Comparison of ENCODE assay signal across 28 mouse cellular contexts in the genomic region with DNA sequence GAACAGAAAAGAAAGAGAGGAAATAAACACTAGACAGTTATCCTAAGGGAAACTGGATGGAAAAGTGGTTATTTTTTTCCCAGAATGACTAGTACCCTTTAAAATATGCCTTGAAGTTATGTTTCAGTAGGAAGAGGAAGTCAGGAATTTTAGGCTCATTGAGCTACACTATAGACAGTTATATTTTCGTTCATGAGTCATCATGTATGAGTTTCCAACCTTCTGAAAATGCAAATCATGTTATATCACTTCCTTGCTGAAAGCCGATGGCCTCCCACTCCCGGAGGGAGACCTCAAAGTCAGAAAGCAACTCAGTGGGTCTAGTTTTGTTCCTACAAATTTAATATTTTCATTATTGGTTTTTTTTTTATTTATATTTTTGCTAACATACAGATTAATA. TPM values are rescaled to one million over a fixed set of nuclear protein-coding genes. Genes with fewer than 3 reads are reported as not detected.
A peak's percentile ranks its signal among the peaks of the same experiment; 100 is the strongest.
DNase-seq lines count a peak whose midpoint lies in the region; ATAC-seq and TF ChIP-seq lines count a peak whose summit lies in the region.
"Had no signal": no experiment of that assay in that cellular context is flagged by ENCODE, and none has a peak within 500 bp of the region (broad histone marks: within the 10 kb centered on the region; RNA-seq: fewer than 3 reads in every experiment).

No protein-coding gene starts in this region.

- TF ChIP-seq POLR2A in cerebellum, adult 2 months (IDR thresholded peaks at IDR 0.05; ENCODE audit: borderline replicate concordance, insufficient read depth, low read length), result no peak

- DNase-seq in lung, postnatal 0 days (ENCODE audit: low spot score), result peak; percentile 4
- no peak for DNase-seq in lung, postnatal 14 days
- DNase-seq in brain, adult 2 months (ENCODE audit: low read depth, low spot score), result peak; percentile 43
- no peak for DNase-seq in midbrain, embryonic 10.5 days (ENCODE audit: low spot score)
- DNase-seq in cerebellum, adult 2 months, result no peak
- DNase-seq in thymus, postnatal 25 days, result no peak
- DNase-seq: adrenal gland, postnatal 10 days; adrenal gland, postnatal 36 days; cerebellum, adult 11 months; cerebellum, adult 8-10 months; cerebellum, postnatal 10 days; cerebellum, postnatal 36 days; embryo, embryonic 11 days; gastrocnemius, postnatal 25 days; heart, adult 2 months had no signal

- no peak for TF ChIP-seq EP300 in lung, postnatal 0 days (IDR thresholded peaks at IDR 0.05)

- H3K4me3 ChIP-seq in lung, postnatal 0 days (ENCODE audit: low read depth, low read length), result no peak overlapping the region
- H3K4me3 ChIP-seq in midbrain, embryonic 10.5 days, result no peak overlapping the region
- H3K4me3 ChIP-seq in cerebellum, adult 2 months (replicated peaks; ENCODE audit: insufficient read depth, low read depth, low read length), result no peak overlapping the region
- H3K4me3 ChIP-seq: embryonic facial prominence, embryonic 10.5 days; embryonic facial prominence, embryonic 13.5 days; erythroblast, embryonic 14.5 days; forebrain, embryonic 10.5 days; forebrain, embryonic 13.5 days; heart, adult 2 months; heart, embryonic 10.5 days; heart, embryonic 13.5 days; hindbrain, embryonic 12.5 days; hindbrain, embryonic 15.5 days had no signal

- H3K9me3 ChIP-seq in lung, postnatal 0 days (ENCODE audit: low read length), result no peaks in the 10 kb centered on the region
- H3K9me3 ChIP-seq in midbrain, embryonic 10.5 days (replicated peaks), result no peaks in the 10 kb centered on the region
- H3K9me3 ChIP-seq: embryonic facial prominence, embryonic 10.5 days; embryonic facial prominence, embryonic 13.5 days; forebrain, embryonic 10.5 days; forebrain, embryonic 13.5 days; G1E; heart, embryonic 10.5 days; heart, embryonic 13.5 days; hindbrain, embryonic 12.5 days; hindbrain, embryonic 15.5 days had no signal

- no peak overlapping the region for H3K4me2 ChIP-seq in lung, postnatal 0 days (replicated peaks; ENCODE audit: low read depth, low read length)
- H3K4me2 ChIP-seq: embryonic facial prominence, embryonic 13.5 days; forebrain, embryonic 13.5 days; heart, embryonic 13.5 days; hindbrain, embryonic 12.5 days; hindbrain, embryonic 15.5 days had no signal

- no peak overlapping the region for H3K27ac ChIP-seq in lung, postnatal 0 days (ENCODE audit: low read length)
- no peak overlapping the region for H3K27ac ChIP-seq in midbrain, embryonic 10.5 days (replicated peaks)
- no peak overlapping the region for H3K27ac ChIP-seq in cerebellum, adult 2 months (ENCODE audit: insufficient read depth, low read length)
- H3K27ac ChIP-seq: embryonic facial prominence, embryonic 10.5 days; embryonic facial prominence, embryonic 13.5 days; forebrain, embryonic 10.5 days; forebrain, embryonic 13.5 days; heart, adult 2 months; heart, embryonic 10.5 days; heart, embryonic 13.5 days; hindbrain, embryonic 12.5 days; hindbrain, embryonic 15.5 days had no signal

- no peaks in the 10 kb centered on the region for H3K36me3 ChIP-seq in lung, postnatal 0 days (ENCODE audit: insufficient read depth, low read length)
- no peaks in the 10 kb centered on the region for H3K36me3 ChIP-seq in midbrain, embryonic 10.5 days
- H3K36me3 ChIP-seq: embryonic facial prominence, embryonic 10.5 days; embryonic facial prominence, embryonic 13.5 days; forebrain, embryonic 10.5 days; G1E; heart, embryonic 10.5 days; heart, embryonic 13.5 days; hindbrain, embryonic 12.5 days; hindbrain, embryonic 15.5 days had no signal

- no peaks in the 10 kb centered on the region for H3K4me1 ChIP-seq in lung, postnatal 0 days (ENCODE audit: insufficient read depth, low read depth, low read length)
- H3K4me1 ChIP-seq in midbrain, embryonic 10.5 days, result no peaks in the 10 kb centered on the region
- no peaks in the 10 kb centered on the region for H3K4me1 ChIP-seq in cerebellum, adult 2 months (ENCODE audit: control insufficient read depth, insufficient read depth, low read length)
- H3K4me1 ChIP-seq: embryonic facial prominence, embryonic 10.5 days; embryonic facial prominence, embryonic 13.5 days; forebrain, embryonic 10.5 days; forebrain, embryonic 13.5 days; heart, embryonic 10.5 days; heart, embryonic 13.5 days; hindbrain, embryonic 12.5 days; hindbrain, embryonic 15.5 days had no signal

- H3K27me3 ChIP-seq in lung, postnatal 0 days (replicated peaks; ENCODE audit: insufficient read depth, low read length), result no peaks in the 10 kb centered on the region
- no peaks in the 10 kb centered on the region for H3K27me3 ChIP-seq in midbrain, embryonic 10.5 days (ENCODE audit: low read depth, poor library complexity, severe bottlenecking)
- H3K27me3 ChIP-seq in cerebellum, adult 2 months (ENCODE audit: control insufficient read depth, insufficient read depth, low read length), result no peaks in the 10 kb centered on the region
- H3K27me3 ChIP-seq: embryonic facial prominence, embryonic 13.5 days; forebrain, embryonic 13.5 days; heart, embryonic 13.5 days; hindbrain, embryonic 12.5 days; hindbrain, embryonic 15.5 days had no signal

- WGBS in lung, postnatal 0 days, result 66% methylated on average over 3 of the region's 3 CpGs
- WGBS in midbrain, embryonic 10.5 days, result 80% methylated on average over 3 of the region's 3 CpGs
- 74% methylated on average over 3 of the region's 3 CpGs for WGBS in cerebellum, adult 2 months

- ATAC-seq in lung, postnatal 0 days, result no peak
- ATAC-seq in megakaryocyte, adult 5-6 weeks (ENCODE audit: poor library complexity, severe bottlenecking), result peak; percentile 89
- ATAC-seq: forebrain, embryonic 13.5 days; forebrain, embryonic 16.5 days; Patski had no signal

- H3K9ac ChIP-seq in lung, postnatal 0 days (replicated peaks; ENCODE audit: low read depth), result no peak overlapping the region
- H3K9ac ChIP-seq: embryonic facial prominence, embryonic 13.5 days; forebrain, embryonic 13.5 days; heart, embryonic 13.5 days; hindbrain, embryonic 12.5 days; hindbrain, embryonic 15.5 days had no signal

- TF ChIP-seq CTCF in lung, postnatal 0 days (IDR thresholded peaks at IDR 0.05), result no peak
- no peak for TF ChIP-seq CTCF in cerebellum, adult 2 months (IDR thresholded peaks at IDR 0.05; ENCODE audit: borderline replicate concordance, insufficient read depth, low read depth, low read length)

RNA-seq across cellular contexts. Expression of a gene that starts 33.5 kb away (rescaled TPM):
- 49.1 and 70.1 TPM in 2 replicates for polyA plus RNA-seq in lung, postnatal 0 days (2015; fragmentation: Nextera tagmentation; extraction: Ambion mirVana)
- total RNA-seq in megakaryocyte, adult 5-6 weeks (2015), result 187 and 192 TPM in 2 replicates
- total RNA-seq in megakaryocyte, adult 5-6 weeks (2017), result 211 and 241 TPM in 2 replicates
- 15.3 and 17.0 TPM in 2 replicates for polyA plus RNA-seq in midbrain, embryonic 10.5 days (2016; fragmentation: Nextera tagmentation; extraction: Ambion mirVana)
- polyA plus RNA-seq in cerebellum, adult 2 months (2012; rRNA removed), result 78.3 and 85.0 TPM in 2 replicates

Comparison
In these comparisons a context has a peak if more than half of its experiments do, and no peak if none do; other contexts are left out.
1. DNase-seq: peak in lung, postnatal 0 days (single experiment) and brain, adult 2 months (single experiment); none in lung, postnatal 14 days (single experiment), midbrain, embryonic 10.5 days (single experiment), cerebellum, adult 2 months (0 of 2) and thymus, postnatal 25 days (single experiment).